Mouse (Mus musculus): ENCODE measurements around the gene Pyroxd1. TPM values are rescaled to one million over a fixed set of nuclear protein-coding genes. Genes with fewer than 3 reads are reported as not detected.
A peak's percentile ranks its signal among the peaks of the same experiment; 100 is the strongest.

Gene Pyroxd1
- polyA plus RNA-seq, 1 experiment from 2014 or later, result 13.2 TPM

- H3K36me3 ChIP-seq (ENCODE audit: control insufficient read depth, insufficient read depth, low read length), result peaks cover 58% of the 10 kb centered on the region
- H3K27ac ChIP-seq (replicated peaks; ENCODE audit: low read depth, low read length), result no peak overlapping the region
- H3K9ac ChIP-seq (ENCODE audit: low read depth, low read length), result no peak overlapping the region
- H3K9me3 ChIP-seq (ENCODE audit: control insufficient read depth, low read length), result no peaks in the 10 kb centered on the region
- no peaks in the 10 kb centered on the region for H3K27me3 ChIP-seq (replicated peaks; ENCODE audit: control insufficient read depth, insufficient read depth, low read length)
- DNase-seq (ENCODE audit: low spot score) (peak; percentile 11), ATAC-seq (ENCODE audit: low read depth) (no peak)
- no peaks in the 10 kb centered on the region for H3K4me1 ChIP-seq (ENCODE audit: control insufficient read depth, insufficient read depth, low read length)
- no peak overlapping the region for H3K4me2 ChIP-seq (ENCODE audit: low read depth, low read length)
- no peak overlapping the region for H3K4me3 ChIP-seq (ENCODE audit: low read depth, low read length)
- 78% methylated on average over 8 of the region's 8 CpGs for WGBS
Measured at GRCm38 (mm10) chr6:142365742-142366472, 20.5 kb downstream of the Pyroxd1 start.

DNA sequence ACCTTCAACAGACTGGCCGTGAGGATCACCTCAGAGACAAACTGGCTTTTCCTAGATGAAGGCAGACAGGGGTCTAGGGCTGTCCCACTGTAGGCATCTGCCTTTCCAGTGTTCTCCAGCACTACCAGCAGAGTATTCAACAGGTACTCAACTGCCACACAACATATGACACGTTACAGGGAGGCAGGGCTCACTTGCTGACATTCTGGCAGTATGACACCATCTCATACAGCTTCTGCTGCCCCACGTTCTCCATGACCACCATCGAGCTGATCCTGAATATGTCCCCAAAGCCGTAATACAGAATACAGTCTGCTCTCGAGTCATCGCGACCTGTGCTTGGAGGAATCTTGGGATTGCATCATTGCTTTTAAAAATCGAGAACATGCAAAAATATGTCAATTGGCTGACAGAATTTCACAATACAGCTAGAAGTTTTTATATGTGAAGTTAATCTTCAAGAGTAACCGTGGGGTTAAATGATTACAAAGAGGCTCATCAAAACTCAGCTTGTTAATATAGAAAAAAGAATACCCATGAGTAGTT is 21.1 kb downstream of the Pyroxd1 start:
- 91% methylated on average over 10 of the region's 10 CpGs for WGBS
- no peak overlapping the region for H3K27ac ChIP-seq (replicated peaks; ENCODE audit: low read depth, low read length)
- H3K4me2 ChIP-seq (ENCODE audit: low read depth, low read length), result no peak overlapping the region
- H3K9me3 ChIP-seq (ENCODE audit: control insufficient read depth, low read length), result no peaks in the 10 kb centered on the region
- ATAC-seq (ENCODE audit: low read depth), result no peak
- no peak for DNase-seq (ENCODE audit: low spot score)
- H3K27me3 ChIP-seq (replicated peaks; ENCODE audit: control insufficient read depth, insufficient read depth, low read length), result no peaks in the 10 kb centered on the region
- H3K9ac ChIP-seq (ENCODE audit: low read depth, low read length), result no peak overlapping the region
- H3K4me3 ChIP-seq (ENCODE audit: low read depth, low read length), result no peak overlapping the region
- peaks cover 57% of the 10 kb centered on the region for H3K36me3 ChIP-seq (ENCODE audit: control insufficient read depth, insufficient read depth, low read length)
- H3K4me1 ChIP-seq (ENCODE audit: control insufficient read depth, insufficient read depth, low read length), result no peaks in the 10 kb centered on the region

GRCm38 (mm10) chr6:142367565-142367964 is 22.1 kb downstream of the Pyroxd1 start:
- Histone ChIP-seq H3K4me2 (ENCODE audit: low read depth, low read length) (no peak overlapping the region), H3K27me3 (replicated peaks; ENCODE audit: control insufficient read depth, insufficient read depth, low read length) (no peaks in the 10 kb centered on the region), H3K4me3 (ENCODE audit: low read depth, low read length) (no peak overlapping the region), H3K27ac (replicated peaks; ENCODE audit: low read depth, low read length) (no peak overlapping the region), H3K36me3 (ENCODE audit: control insufficient read depth, insufficient read depth, low read length) (peaks cover 55% of the 10 kb centered on the region), H3K4me1 (ENCODE audit: control insufficient read depth, insufficient read depth, low read length) (no peaks in the 10 kb centered on the region), H3K9ac (ENCODE audit: low read depth, low read length) (no peak overlapping the region), H3K9me3 (ENCODE audit: control insufficient read depth, low read length) (no peaks in the 10 kb centered on the region)
- ATAC-seq (ENCODE audit: low read depth) (no peak), DNase-seq (ENCODE audit: low spot score) (no peak)
- 79% methylated on average over 3 of the region's 3 CpGs for WGBS

- no peak overlapping the region for H3K4me3 ChIP-seq (ENCODE audit: low read depth, low read length)
- ATAC-seq (ENCODE audit: low read depth) (no peak), DNase-seq (ENCODE audit: low spot score) (no peak)
- WGBS, result 87% methylated on average over 3 of the region's 3 CpGs
- no peaks in the 10 kb centered on the region for H3K9me3 ChIP-seq (ENCODE audit: control insufficient read depth, low read length)
- no peak overlapping the region for H3K9ac ChIP-seq (ENCODE audit: low read depth, low read length)
- H3K27me3 ChIP-seq (replicated peaks; ENCODE audit: control insufficient read depth, insufficient read depth, low read length), result no peaks in the 10 kb centered on the region
- H3K4me1 ChIP-seq (ENCODE audit: control insufficient read depth, insufficient read depth, low read length), result no peaks in the 10 kb centered on the region
- H3K4me2 ChIP-seq (ENCODE audit: low read depth, low read length), result no peak overlapping the region
- peaks cover 55% of the 10 kb centered on the region for H3K36me3 ChIP-seq (ENCODE audit: control insufficient read depth, insufficient read depth, low read length)
- H3K27ac ChIP-seq (replicated peaks; ENCODE audit: low read depth, low read length), result no peak overlapping the region
Measured at GRCm38 (mm10) chr6:142369568-142369967, 24.1 kb downstream of the Pyroxd1 start.

DNA sequence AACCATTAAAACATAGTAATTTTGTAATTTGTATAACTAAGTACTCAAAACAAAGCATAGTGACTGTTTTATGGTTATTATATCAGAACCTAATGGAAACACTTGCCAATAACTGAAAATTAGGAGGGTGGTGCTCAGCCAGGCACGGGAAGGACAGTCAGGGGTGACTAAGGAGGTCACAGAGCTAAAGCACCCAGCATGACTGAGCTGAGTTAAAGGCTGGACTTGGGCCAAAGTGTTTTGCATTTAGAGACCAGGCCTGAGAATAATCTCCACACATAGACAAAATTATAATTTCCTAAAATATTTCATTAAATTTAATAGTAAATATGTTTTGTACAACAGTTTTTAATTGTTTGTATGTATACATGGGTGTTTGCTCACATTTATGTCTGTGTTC is 31.6 kb downstream of the Pyroxd1 start:
- H3K4me1 ChIP-seq (ENCODE audit: control insufficient read depth, insufficient read depth, low read length), result no peaks in the 10 kb centered on the region
- WGBS, result 50% methylated on average over 1 of the region's 1 CpGs

GRCm38 (mm10) chr6:142378576-142379330 is 33.3 kb downstream of the Pyroxd1 start:
- DNase-seq (ENCODE audit: low spot score), result no peak
- 84% methylated on average over 8 of the region's 8 CpGs for WGBS
- no peak overlapping the region for H3K27ac ChIP-seq (replicated peaks; ENCODE audit: low read depth, low read length)
- H3K36me3 ChIP-seq (ENCODE audit: control insufficient read depth, insufficient read depth, low read length), result peaks cover 22% of the 10 kb centered on the region
- H3K27me3 ChIP-seq (replicated peaks; ENCODE audit: control insufficient read depth, insufficient read depth, low read length), result no peaks in the 10 kb centered on the region
- no peaks in the 10 kb centered on the region for H3K4me1 ChIP-seq (ENCODE audit: control insufficient read depth, insufficient read depth, low read length)
- H3K9me3 ChIP-seq (ENCODE audit: control insufficient read depth, low read length), result no peaks in the 10 kb centered on the region
- H3K9ac ChIP-seq (ENCODE audit: low read depth, low read length), result no peak overlapping the region
- ATAC-seq (ENCODE audit: low read depth), result no peak
- H3K4me3 ChIP-seq (ENCODE audit: low read depth, low read length), result no peak overlapping the region
- no peak overlapping the region for H3K4me2 ChIP-seq (ENCODE audit: low read depth, low read length)

More for the DNA sequence above, 31.6 kb downstream of the Pyroxd1 start:
- no peak overlapping the region for H3K4me2 ChIP-seq (ENCODE audit: low read depth, low read length)
- DNase-seq (ENCODE audit: low spot score) (no peak), ATAC-seq (ENCODE audit: low read depth) (no peak)
- H3K9ac ChIP-seq (ENCODE audit: low read depth, low read length), result no peak overlapping the region
- no peak overlapping the region for H3K4me3 ChIP-seq (ENCODE audit: low read depth, low read length)
- no peaks in the 10 kb centered on the region for H3K9me3 ChIP-seq (ENCODE audit: control insufficient read depth, low read length)
- no peak overlapping the region for H3K27ac ChIP-seq (replicated peaks; ENCODE audit: low read depth, low read length)
- peaks cover 34% of the 10 kb centered on the region for H3K36me3 ChIP-seq (ENCODE audit: control insufficient read depth, insufficient read depth, low read length)
- no peaks in the 10 kb centered on the region for H3K27me3 ChIP-seq (replicated peaks; ENCODE audit: control insufficient read depth, insufficient read depth, low read length)

- 95% methylated on average over 6 of the region's 6 CpGs for WGBS
- H3K9ac ChIP-seq (ENCODE audit: low read depth, low read length), result no peak overlapping the region
- ATAC-seq (ENCODE audit: low read depth), result no peak
Measured at GRCm38 (mm10) chr6:142379961-142380360, 34.5 kb downstream of the Pyroxd1 start.

DNA sequence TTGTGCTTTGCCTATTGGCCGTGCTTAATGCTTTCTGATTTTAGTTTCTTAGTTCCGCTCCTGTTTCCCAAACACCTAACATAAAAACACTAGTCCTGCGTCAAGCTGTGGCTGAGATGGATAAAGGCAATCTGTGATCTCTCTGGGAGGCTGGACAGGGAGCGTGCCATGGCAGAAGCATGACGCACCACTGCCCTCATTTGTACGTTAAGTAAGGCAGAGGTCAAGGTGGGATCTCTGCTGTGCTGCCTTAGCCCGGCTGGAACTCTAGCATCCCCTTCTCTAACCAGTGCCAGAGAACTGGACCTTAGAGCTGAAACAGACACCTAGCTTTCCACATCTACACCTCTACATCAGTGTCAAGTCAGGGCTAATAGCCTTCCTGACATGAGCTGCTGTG is 36.2 kb downstream of the Pyroxd1 start:
- no peak overlapping the region for H3K4me3 ChIP-seq (ENCODE audit: low read depth, low read length)
- H3K4me1 ChIP-seq (ENCODE audit: control insufficient read depth, insufficient read depth, low read length), result peaks cover 5% of the 10 kb centered on the region; the same call in 1 of the 2 replicates
- H3K9ac ChIP-seq (ENCODE audit: low read depth, low read length), result no peak overlapping the region
- H3K36me3 ChIP-seq (ENCODE audit: control insufficient read depth, insufficient read depth, low read length), result peaks cover 4% of the 10 kb centered on the region; the same call in 1 of the 2 replicates
- H3K27ac ChIP-seq (replicated peaks; ENCODE audit: low read depth, low read length), result no peak overlapping the region
- H3K4me2 ChIP-seq (ENCODE audit: low read depth, low read length), result no peak overlapping the region
- H3K27me3 ChIP-seq (replicated peaks; ENCODE audit: control insufficient read depth, insufficient read depth, low read length), result no peaks in the 10 kb centered on the region
- no peaks in the 10 kb centered on the region for H3K9me3 ChIP-seq (ENCODE audit: control insufficient read depth, low read length)
- WGBS, result 90% methylated on average over 7 of the region's 7 CpGs
- no peak for ATAC-seq (ENCODE audit: low read depth)
- DNase-seq (ENCODE audit: low spot score), result no peak

More at GRCm38 (mm10) chr6:142379961-142380360, 34.5 kb downstream of the Pyroxd1 start:
- no peak overlapping the region for H3K4me3 ChIP-seq (ENCODE audit: low read depth, low read length)
- no peaks in the 10 kb centered on the region for H3K4me1 ChIP-seq (ENCODE audit: control insufficient read depth, insufficient read depth, low read length)
- H3K4me2 ChIP-seq (ENCODE audit: low read depth, low read length), result no peak overlapping the region
- H3K27ac ChIP-seq (replicated peaks; ENCODE audit: low read depth, low read length), result no peak overlapping the region
- no peaks in the 10 kb centered on the region for H3K27me3 ChIP-seq (replicated peaks; ENCODE audit: control insufficient read depth, insufficient read depth, low read length)
- peaks cover 18% of the 10 kb centered on the region for H3K36me3 ChIP-seq (ENCODE audit: control insufficient read depth, insufficient read depth, low read length)
- H3K9me3 ChIP-seq (ENCODE audit: control insufficient read depth, low read length), result no peaks in the 10 kb centered on the region
- DNase-seq (ENCODE audit: low spot score), result no peak
